Mouse (Mus musculus) MEL (cell line): Measurements from ENCODE around the gene Uggt1. TPM values are rescaled to one million over a fixed set of nuclear protein-coding genes. Genes with fewer than 3 reads are reported as not detected.
A peak's percentile ranks its signal among the peaks of the same experiment; 100 is the strongest.

Experiments
- DNase-seq: peaks from one replicate; pipeline ENCODE4 v3.0.0; 2011; ENCODE audit warnings: low read depth, low spot score
- H3K27ac ChIP-seq: 2 replicates; pipeline ENCODE4 v1.5.1; 2012; ENCODE audit warnings: low read depth, mild to moderate bottlenecking, control low read depth, low read length, moderate library complexity; ENCODE audit not compliant: control insufficient read depth
- H3K27me3 ChIP-seq, 2 experiments: fragments of 150-350 bp in 1 of 2; sonication (generic) in 1 of 2; 2 replicates each; pipeline ENCODE4 v1.6.1; 2012; ENCODE audit warnings: low read length in 2 of 2, mild to moderate bottlenecking in 2 of 2, improper control_type of control experiment in 1 of 2, moderate library complexity in 1 of 2; ENCODE audit not compliant: insufficient read depth in 2 of 2, control insufficient read depth in 1 of 2
- H3K36me3 ChIP-seq, 2 experiments: 2 replicates each; pipeline ENCODE4 v1.6.1; 2012 to 2014; ENCODE audit warnings: low read length in 2 of 2, improper control_type of control experiment in 1 of 2, inconsistent platforms in 1 of 2, mild to moderate bottlenecking in 1 of 2; ENCODE audit not compliant: insufficient read depth in 2 of 2, control insufficient read depth in 1 of 2
- H3K4me1 ChIP-seq, 2 experiments: fragments of 150-350 bp in 1 of 2; sonication (generic) in 1 of 2; 2 replicates each; pipeline ENCODE4 v1.6.1; 2012; ENCODE audit warnings: low read length in 2 of 2, improper control_type of control experiment in 1 of 2, mild to moderate bottlenecking in 1 of 2; ENCODE audit not compliant: insufficient read depth in 2 of 2, control insufficient read depth in 1 of 2
- H3K4me3 ChIP-seq, 2 experiments: fragments of 150-350 bp in 1 of 2; sonication (generic) in 1 of 2; 2 replicates each; pipeline ENCODE4 v1.5.1; 2012; ENCODE audit warnings: low read depth in 2 of 2, low read length in 2 of 2, mild to moderate bottlenecking in 2 of 2, moderate library complexity in 2 of 2, control low read depth in 1 of 2, improper control_type of control experiment in 1 of 2; ENCODE audit not compliant: control insufficient read depth in 1 of 2, insufficient read depth in 1 of 2
- H3K79me2 ChIP-seq: 2 replicates; pipeline ENCODE4 v1.6.1; 2012; ENCODE audit warnings: mild to moderate bottlenecking, low read length, moderate library complexity; ENCODE audit not compliant: control insufficient read depth, poor library complexity, insufficient read depth
- H3K9ac ChIP-seq: 2 replicates; pipeline ENCODE4 v1.6.1; 2012; ENCODE audit warnings: low read depth, mild to moderate bottlenecking, control low read depth, low read length, moderate library complexity; ENCODE audit not compliant: control insufficient read depth, poor library complexity, severe bottlenecking
- H3K9me3 ChIP-seq: fragments of 150-350 bp; sonication (generic); replicated peaks from 2 replicates; pipeline ENCODE4 v1.6.1; 2012; ENCODE audit warnings: mild to moderate bottlenecking, low read length, improper control_type of control experiment, moderate library complexity; ENCODE audit not compliant: insufficient read depth
- BHLHE40 ChIP-seq: IDR thresholded peaks from 2 replicates; pipeline ENCODE4 v1.6.1; 2012; ENCODE audit warnings: low read depth, mild to moderate bottlenecking, inconsistent platforms, low read length, improper control_type of control experiment, borderline replicate concordance
- CHD1 ChIP-seq: IDR thresholded peaks from 2 replicates; pipeline ENCODE4 v1.6.1; 2012; ENCODE audit warnings: low read depth, mild to moderate bottlenecking, inconsistent platforms, low read length, improper control_type of control experiment
- CTCF ChIP-seq, 3 experiments: IDR thresholded peaks in 2 of 3; conservative IDR thresholded peaks in 1 of 3; 2 replicates each; pipeline ENCODE4 v1.5.1; 2011 to 2012; ENCODE audit warnings: low read length in 3 of 3, low read depth in 2 of 3, mild to moderate bottlenecking in 2 of 3, improper control_type of control experiment in 1 of 3, inconsistent platforms in 1 of 3, mixed read lengths in 1 of 3, moderate library complexity in 1 of 3; ENCODE audit not compliant: control insufficient read depth in 1 of 3, insufficient read depth in 1 of 3, poor library complexity in 1 of 3, severe bottlenecking in 1 of 3
- E2F4 ChIP-seq: IDR thresholded peaks from 2 replicates; pipeline ENCODE4 v1.6.1; 2011; ENCODE audit warnings: low read depth, low read length, improper control_type of control experiment, borderline replicate concordance
- MAZ ChIP-seq: IDR thresholded peaks from 2 replicates; pipeline ENCODE4 v1.6.1; 2012; ENCODE audit warnings: low read depth, mild to moderate bottlenecking, inconsistent platforms, low read length, improper control_type of control experiment
- MXI1 ChIP-seq: IDR thresholded peaks from 2 replicates; pipeline ENCODE4 v1.6.1; 2011; ENCODE audit warnings: mild to moderate bottlenecking, low read depth, low read length, improper control_type of control experiment
- POLR2AphosphoS5 ChIP-seq: IDR thresholded peaks from 2 replicates; pipeline ENCODE4 v1.6.1; 2012; ENCODE audit warnings: low read depth, borderline replicate concordance, mild to moderate bottlenecking, inconsistent platforms, low read length, moderate library complexity, mixed read lengths
- RAD21 ChIP-seq: IDR thresholded peaks from 2 replicates; pipeline ENCODE4 v1.6.1; 2011; ENCODE audit warnings: mild to moderate bottlenecking, low read depth, low read length, improper control_type of control experiment
- SIN3A ChIP-seq: IDR thresholded peaks from 2 replicates; pipeline ENCODE4 v1.6.1; 2012; ENCODE audit warnings: low read length, improper control_type of control experiment, inconsistent platforms
- SMC3 ChIP-seq: IDR thresholded peaks from 2 replicates; pipeline ENCODE4 v1.6.1; 2011; ENCODE audit warnings: low read depth, low read length, improper control_type of control experiment
- UBTF ChIP-seq: IDR thresholded peaks from 2 replicates; pipeline ENCODE4 v1.6.1; 2012; ENCODE audit warnings: low read depth, mild to moderate bottlenecking, inconsistent platforms, low read length, improper control_type of control experiment, moderate library complexity, borderline replicate concordance; ENCODE audit not compliant: insufficient read depth
- ZC3H11A ChIP-seq: IDR thresholded peaks from 2 replicates; pipeline ENCODE4 v1.6.1; 2012; ENCODE audit warnings: low read depth, mild to moderate bottlenecking, inconsistent platforms, low read length, improper control_type of control experiment
- polyA plus RNA-seq, 2 experiments: library from polyadenylated mRNA; stranded (reverse) in 1 of 2; unstranded in 1 of 2; fragments of >175 nt in 1 of 2; fragments of >200 nt in 1 of 2; gene quantifications; 2 replicates each; pipeline versions ENCODE4 v1.2.1 to v1.2.4; 2012; ENCODE audit warnings: low replicate concordance in 2 of 2, low read depth in 1 of 2; ENCODE audit not compliant: insufficient read length in 2 of 2, insufficient read depth in 1 of 2, missing spikeins in 1 of 2
- total RNA-seq: library from RNA; depleted of rRNA; stranded (reverse); fragments of 300-350 nt; gene quantifications from 2 replicates; pipeline ENCODE4 v1.2.3, GENCODE M21; 2012

Uggt1 gene
- total and polyA plus RNA-seq, 3 experiments, result 33.8 to 98.3 (median 47.9) TPM

- no peak for DNase-seq
- no peak overlapping the region for H3K9ac ChIP-seq
- H3K79me2 ChIP-seq, result no peaks in the 10 kb centered on the region
Measured at GRCm38 (mm10) chr1:36254635-36255360, 10.3 kb upstream of the Uggt1 start.

GRCm38 (mm10) chr1:36252791-36253190, 8.3 kb upstream of the Uggt1 start:
- TF ChIP-seq BHLHE40, result peak; percentile 15; the same call in 1 of the 2 replicates
- TF ChIP-seq CTCF (IDR thresholded peaks at IDR 0.05 in 2 of 3, conservative IDR thresholded peaks at IDR 0.05 in 1 of 3; ENCODE audit: control insufficient read depth in 1 of 3, insufficient read depth in 1 of 3, low read depth in 2 of 3, low read length in 3 of 3, poor library complexity in 1 of 3, severe bottlenecking in 1 of 3), result peak; percentile 86 to 96 (median 94)
- 0 out of 2 replicates have a peak, but pooled peaks have one; percentile 28 for TF ChIP-seq MAZ
- peak; percentile 96 for TF ChIP-seq RAD21
- peak; percentile 84 for TF ChIP-seq ZC3H11A
- TF ChIP-seq E2F4, result no peak
- no peak for TF ChIP-seq POLR2AphosphoS5
- no peak for TF ChIP-seq MXI1
- peak; percentile 32; the same call in 1 of the 2 replicates for TF ChIP-seq SIN3A
- peak; percentile 78 for TF ChIP-seq SMC3
- Histone ChIP-seq H3K9ac (no peak overlapping the region), H3K9me3 (no peaks in the 10 kb centered on the region), H3K36me3 (no peaks in the 10 kb centered on the region), H3K27me3 (peaks cover 0 to 2% of the 10 kb centered on the region in 2 experiments; a peak in 2 of 4 replicates), H3K79me2 (no peaks in the 10 kb centered on the region), H3K4me1 (no peaks in the 10 kb centered on the region), H3K27ac (no peak overlapping the region), H3K4me3 (no peak overlapping the region)
- peak; percentile 90 for DNase-seq

More at GRCm38 (mm10) chr1:36254635-36255360, 10.3 kb upstream of the Uggt1 start:
- Histone ChIP-seq H3K9me3 (no peaks in the 10 kb centered on the region), H3K27ac (no peak overlapping the region), H3K27me3 (peaks cover 0 to 2% of the 10 kb centered on the region in 2 experiments; a peak in 1 of 4 replicates), H3K36me3 (no peaks in the 10 kb centered on the region), H3K4me1 (no peaks in the 10 kb centered on the region), H3K4me3 (no peak overlapping the region)
- TF ChIP-seq CHD1 (no peak), CTCF (IDR thresholded peaks at IDR 0.05 in 2 of 3, conservative IDR thresholded peaks at IDR 0.05 in 1 of 3; ENCODE audit: control insufficient read depth in 1 of 3, insufficient read depth in 1 of 3, low read depth in 2 of 3, low read length in 3 of 3, poor library complexity in 1 of 3, severe bottlenecking in 1 of 3) (0 out of 6 replicates have a peak, but pooled peaks of 1 of the 3 experiments have one; percentile 1)

DNA sequence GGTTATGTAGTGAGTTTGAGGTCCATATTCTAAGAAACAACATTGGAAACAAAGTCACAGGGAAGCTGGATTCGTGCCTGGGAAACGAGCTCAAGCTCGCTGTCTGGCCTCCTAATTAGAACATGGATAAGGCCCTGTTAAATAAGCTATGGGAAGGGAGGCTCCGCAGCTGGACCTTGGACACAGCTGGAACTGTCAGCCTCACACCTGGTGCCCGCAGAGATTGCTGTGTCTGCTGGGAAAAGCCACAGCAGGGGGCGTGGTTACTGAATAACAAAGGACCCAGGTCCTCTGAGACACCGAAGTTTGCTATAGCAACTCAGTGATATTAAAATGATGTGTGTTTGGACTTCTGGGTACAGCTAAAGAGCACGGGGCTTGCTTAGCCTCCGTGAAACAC, 6.9 kb upstream of the Uggt1 start:
- DNase-seq, result no peak
- no peak for TF ChIP-seq UBTF
- H3K27ac ChIP-seq, result no peak overlapping the region

More for the DNA sequence above, 6.9 kb upstream of the Uggt1 start:
- no peak overlapping the region for H3K4me3 ChIP-seq
- H3K79me2 ChIP-seq, result no peaks in the 10 kb centered on the region
- no peak overlapping the region for H3K9ac ChIP-seq
- H3K36me3 ChIP-seq, result no peaks in the 10 kb centered on the region
- H3K9me3 ChIP-seq, result no peaks in the 10 kb centered on the region
- H3K27me3 ChIP-seq, result peaks cover 0 to 2% of the 10 kb centered on the region in 2 experiments; a peak in 2 of 4 replicates
- H3K4me1 ChIP-seq, result no peaks in the 10 kb centered on the region
